Mouse (Mus musculus): ENCODE data around the gene Gimd1. TPM values are rescaled to one million over a fixed set of nuclear protein-coding genes. Genes with fewer than 3 reads are reported as not detected.

The Gimd1 gene
- polyA plus RNA-seq, 1 experiment from 2014 or later = 4.4 TPM

Other genes with a start within 250 kb of the Gimd1 start
- gene Tbck, start 54.3 kb downstream of the Gimd1 start, polyA plus RNA-seq (2015; fragmentation: Nextera tagmentation; extraction: Ambion mirVana) = 4.3 and 4.6 TPM in 2 replicates
- gene Aimp1, start 54.5 kb downstream of the Gimd1 start, polyA plus RNA-seq (2015; fragmentation: Nextera tagmentation; extraction: Ambion mirVana) = 23.5 and 25.0 TPM in 2 replicates